Mouse (Mus musculus): ENCODE data around the gene Thrsp.

Gene Thrsp

GRCm38 (mm10) chr7:97375101-97375500 lies 42.4 kb downstream of the Thrsp start:
- DNase-seq (ENCODE audit: low spot score) = no peak

- no peak for DNase-seq (ENCODE audit: low spot score)
These were observed 51.6 kb downstream of the Thrsp start for GRCm38 (mm10) chr7:97365887-97366286.
